Mouse (Mus musculus): ENCODE data around the gene 9130204L05Rik. TPM values are rescaled to one million over a fixed set of nuclear protein-coding genes. Genes with fewer than 3 reads are reported as not detected.

The 9130204L05Rik gene
- not detected in 4 replicates for total RNA-seq (2023)

DNA sequence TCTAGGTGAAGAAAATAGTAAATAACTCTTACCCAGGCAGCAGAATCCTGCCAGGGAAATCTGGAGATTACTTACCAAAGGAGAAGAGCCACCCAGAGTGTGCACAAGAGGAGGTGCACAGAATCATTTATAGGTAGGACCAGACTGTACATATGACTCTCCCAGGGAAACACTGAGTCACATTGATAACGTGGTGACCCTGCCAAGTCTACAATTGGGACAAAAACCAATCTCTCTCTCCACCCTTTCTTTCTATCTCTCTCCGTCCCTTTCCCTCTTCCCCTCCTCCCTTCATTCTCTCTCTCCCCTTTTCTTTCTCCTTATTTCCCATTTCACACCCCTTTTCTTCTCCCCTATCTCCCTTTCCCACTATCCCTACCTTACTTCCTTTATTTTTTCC lies at the start of gene 9130204L05Rik:
Gene 9130204L05Rik (minus strand): TSS at position 101 of the 400 bp plus-strand sequence.

All from B cell, adult 62 days (primary cell).